Mouse (Mus musculus) cortical plate, adult 2 months (tissue): ENCODE results near the gene Stkld1. TPM values are rescaled to one million over a fixed set of nuclear protein-coding genes. Genes with fewer than 3 reads are reported as not detected.
"Not testable (repeated sequence)": the region's sequence is repeated elsewhere in the genome, so short reads cannot be mapped to it uniquely, and the experiment has no call there.

Experiments used
- H3K27ac ChIP-seq: fragments of 200-500 bp; 2 replicates; pipeline ENCODE4 v1.5.1; 2012; ENCODE audit warnings: low read length, control low read depth, inconsistent platforms; ENCODE audit not compliant: insufficient read depth
- H3K4me1 ChIP-seq: fragments of 200-500 bp; 2 replicates; pipeline ENCODE4 v1.6.1; 2011; ENCODE audit warnings: low read length; ENCODE audit not compliant: control insufficient read depth, insufficient read depth
- H3K4me3 ChIP-seq: fragments of 200-500 bp; 2 replicates; pipeline ENCODE4 v1.5.1; 2011; ENCODE audit warnings: mild to moderate bottlenecking, low read length, control low read depth; ENCODE audit not compliant: insufficient read depth
- CTCF ChIP-seq: fragments of 200-500 bp; IDR thresholded peaks from 2 replicates; pipeline ENCODE4 v1.5.1; 2011; ENCODE audit warnings: mild to moderate bottlenecking, control low read depth, low read length; ENCODE audit not compliant: insufficient read depth; ENCODE audit errors: extremely low read depth
- POLR2A ChIP-seq: fragments of 200-500 bp; IDR thresholded peaks from 2 replicates; pipeline ENCODE4 v1.6.1; 2011; ENCODE audit warnings: mild to moderate bottlenecking, low read length, control low read depth; ENCODE audit not compliant: insufficient read depth; ENCODE audit errors: extremely low read depth
- polyA plus RNA-seq: library from polyadenylated mRNA; depleted of rRNA; stranded (reverse); fragments of >200 nt; gene quantifications from 2 replicates; pipeline ENCODE4 v1.2.3, GENCODE M21; 2012; rRNA removed

Stkld1 gene
- polyA plus RNA-seq = 0.23 and 0.30 TPM in 2 replicates

GRCm38 (mm10) chr2:26933304-26934055, at the start of gene Stkld1, which contains the start of gene Surf4:
Gene Stkld1 (plus strand): TSS chr2:26934047.
Gene Surf4 (minus strand): TSS chr2:26933928.
- Histone ChIP-seq H3K4me1 (0 out of 2 replicates have a peak, but pooled peaks cover 2% of the 10 kb centered on the region), H3K27ac (no peak within 1 kb of the TSS), H3K4me3 (peak within 1 kb of the TSS; percentile 51)
- no peak for TF ChIP-seq CTCF
- peak; percentile 50; the same call in 1 of the 2 replicates for TF ChIP-seq POLR2A

- H3K4me1 ChIP-seq, H3K4me3 ChIP-seq, H3K27ac ChIP-seq: not testable (repeated sequence)
These were observed 48.3 kb upstream of the Stkld1 start for GRCm38 (mm10) chr2:26885541-26885940.

GRCm38 (mm10) chr2:26886170-26886569, 47.7 kb upstream of the Stkld1 start:
- H3K4me1 ChIP-seq, H3K4me3 ChIP-seq, H3K27ac ChIP-seq: not testable (repeated sequence)

- Histone ChIP-seq H3K4me3 (no peak overlapping the region), H3K27ac (no peak overlapping the region), H3K4me1 (no peaks in the 10 kb centered on the region)
- TF ChIP-seq CTCF (0 out of 2 replicates have a peak, but pooled peaks have one; percentile 0), POLR2A (no peak)
These were observed 37.9 kb upstream of the Stkld1 start for GRCm38 (mm10) chr2:26895898-26896297.

DNA sequence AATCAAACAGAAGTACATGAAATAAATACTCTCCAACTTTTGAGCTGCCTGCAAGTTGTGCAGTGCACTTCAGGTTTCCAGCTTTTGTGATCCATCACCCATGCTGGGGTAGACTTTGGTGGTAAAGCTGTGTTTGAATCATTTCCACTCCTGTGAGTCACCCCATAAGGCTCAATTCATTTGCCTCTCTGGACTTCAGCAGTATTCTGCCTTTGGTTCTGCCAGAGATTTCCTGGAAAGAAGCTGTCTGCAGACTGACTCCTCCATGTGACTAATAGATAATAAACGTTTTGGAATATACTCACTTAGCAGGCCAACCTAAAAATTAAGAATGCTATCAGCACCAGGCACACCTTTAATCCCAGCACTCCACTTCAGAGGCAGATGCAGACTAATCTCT, 33.1 kb upstream of the Stkld1 start:
- TF ChIP-seq CTCF (no peak), POLR2A (no peak)
- H3K4me3 ChIP-seq = no peak overlapping the region
- no peak overlapping the region for H3K27ac ChIP-seq
- H3K4me1 ChIP-seq = peaks cover 7% of the 10 kb centered on the region

- Histone ChIP-seq H3K27ac (no peak overlapping the region), H3K4me1 (peaks cover 7% of the 10 kb centered on the region), H3K4me3 (peak overlapping the region; percentile 83)
- TF ChIP-seq POLR2A = no peak
- no peak for TF ChIP-seq CTCF
These were observed 31.9 kb upstream of the Stkld1 start for GRCm38 (mm10) chr2:26901834-26902400.

DNA sequence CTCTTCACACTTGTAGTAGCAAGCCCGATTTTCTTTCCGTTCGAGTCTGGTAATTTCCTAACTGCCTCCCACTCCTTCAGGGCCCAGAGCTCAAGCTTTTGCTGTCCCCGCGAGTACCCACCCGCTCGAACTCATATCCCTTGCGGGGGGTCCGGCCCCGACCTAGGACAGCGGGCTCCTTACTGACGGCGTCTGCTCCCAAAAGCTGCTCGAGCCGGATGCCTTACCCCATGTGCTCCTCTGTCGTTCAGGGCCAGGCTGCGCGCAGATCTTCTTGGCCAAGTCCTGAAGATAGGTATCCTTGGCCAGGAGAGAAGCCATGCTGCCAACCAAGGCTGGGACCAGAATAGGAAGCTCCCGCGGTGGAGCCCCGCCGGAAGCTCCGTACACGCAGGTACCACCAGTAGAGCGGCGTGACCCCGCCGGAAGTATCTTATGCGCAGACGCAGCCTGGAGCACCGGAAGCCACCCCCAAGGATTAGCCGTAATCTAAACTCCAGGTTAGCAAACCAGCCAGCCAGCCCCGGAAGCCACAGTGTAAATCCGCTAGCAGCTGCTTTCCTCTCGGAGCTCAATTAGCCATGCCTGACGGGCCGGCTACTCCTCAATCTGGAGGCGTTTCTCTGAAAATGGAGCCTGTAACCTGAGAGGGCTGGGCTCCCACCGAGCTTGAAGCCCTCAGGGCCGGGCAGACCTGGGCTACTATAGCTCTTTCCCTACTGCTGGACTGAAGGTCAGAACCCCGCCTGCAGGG, 31.2 kb upstream of the Stkld1 start, which contains the start of gene Surf6:
Gene Surf6, minus strand, starts transcription at position 413 of the 754 bp plus-strand sequence.
- peak within 1 kb of the TSS; percentile 83 for H3K4me3 ChIP-seq
- peaks cover 7% of the 10 kb centered on the region for H3K4me1 ChIP-seq
- TF ChIP-seq CTCF (no peak), POLR2A (peak; percentile 72)
- peak within 1 kb of the TSS; percentile 17; the same call in 1 of the 2 replicates for H3K27ac ChIP-seq

DNA sequence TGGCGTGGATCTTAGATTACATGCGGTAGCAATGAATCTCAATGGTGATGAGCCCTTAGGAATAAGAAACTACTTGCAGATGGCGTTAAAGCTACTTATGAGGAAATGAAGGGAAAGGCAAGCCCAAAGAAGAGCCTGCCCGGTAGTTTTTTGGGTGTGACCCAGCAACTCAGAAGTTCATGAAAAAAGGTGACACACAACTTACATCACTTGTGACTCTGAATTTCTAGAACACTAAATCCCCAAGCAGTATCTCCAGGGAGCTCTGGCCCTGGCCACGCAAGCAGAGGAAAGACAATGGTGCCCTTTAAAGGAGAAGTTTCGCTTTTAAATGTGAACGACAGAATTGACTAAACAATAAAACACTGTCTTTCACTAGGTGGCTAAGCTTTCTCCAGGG, 30.5 kb upstream of the Stkld1 start:
- Histone ChIP-seq H3K4me1 (peaks cover 8% of the 10 kb centered on the region), H3K4me3 (peak overlapping the region; percentile 83), H3K27ac (peak overlapping the region; percentile 17; the same call in 1 of the 2 replicates)
- TF ChIP-seq POLR2A (no peak), CTCF (no peak)

GRCm38 (mm10) chr2:26905936-26906335, 27.9 kb upstream of the Stkld1 start:
- H3K4me3 ChIP-seq = no peak overlapping the region
- peaks cover 12% of the 10 kb centered on the region for H3K4me1 ChIP-seq
- TF ChIP-seq POLR2A (no peak), CTCF (no peak)
- no peak overlapping the region for H3K27ac ChIP-seq

- Histone ChIP-seq H3K4me3 (no peak overlapping the region), H3K4me1 (peaks cover 12% of the 10 kb centered on the region), H3K27ac (no peak overlapping the region)
- TF ChIP-seq POLR2A (no peak), CTCF (no peak)
These were observed 27.4 kb upstream of the Stkld1 start for GRCm38 (mm10) chr2:26906431-26906830.
